Mouse (Mus musculus): ENCODE results near the gene Iqck. TPM values are rescaled to one million over a fixed set of nuclear protein-coding genes. Genes with fewer than 3 reads are reported as not detected.
A peak's percentile ranks its signal among the peaks of the same experiment; 100 is the strongest.

The Iqck gene
- polyA plus RNA-seq, 1 experiment from 2014 or later = 6.7 TPM

DNA sequence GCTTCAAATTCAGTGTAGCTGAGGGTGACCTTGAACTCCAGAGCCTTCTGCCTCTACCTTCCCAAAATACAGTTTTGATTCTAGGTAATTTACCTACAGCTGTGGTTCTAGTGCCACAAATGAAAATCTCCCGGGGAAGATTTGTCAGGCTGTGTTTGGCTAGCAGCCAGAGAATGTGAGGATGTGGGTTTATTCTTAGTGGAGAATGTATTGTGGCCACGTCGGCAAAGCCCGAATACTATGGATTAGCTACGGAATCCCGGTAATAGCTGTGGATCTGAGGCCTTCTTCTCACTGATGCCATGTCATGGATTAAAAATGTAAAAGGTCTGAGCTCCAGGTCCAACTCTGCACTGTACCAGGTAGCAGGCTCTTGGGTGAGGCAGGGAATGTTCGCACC lies 94.2 kb downstream of the Iqck start:
- Histone ChIP-seq H3K27me3 (ENCODE audit: insufficient read depth, poor library complexity, severe bottlenecking) (no peaks in the 10 kb centered on the region), H3K9me3 (no peaks in the 10 kb centered on the region), H3K4me3 (no peak overlapping the region), H3K4me1 (replicated peaks) (0 out of 2 replicates have a peak, but pooled peaks cover 7% of the 10 kb centered on the region), H3K27ac (no peak overlapping the region), H3K36me3 (no peaks in the 10 kb centered on the region)
- no peak for DNase-seq (ENCODE audit: low spot score)
- 90% methylated on average over 7 of the region's 7 CpGs for WGBS

DNA sequence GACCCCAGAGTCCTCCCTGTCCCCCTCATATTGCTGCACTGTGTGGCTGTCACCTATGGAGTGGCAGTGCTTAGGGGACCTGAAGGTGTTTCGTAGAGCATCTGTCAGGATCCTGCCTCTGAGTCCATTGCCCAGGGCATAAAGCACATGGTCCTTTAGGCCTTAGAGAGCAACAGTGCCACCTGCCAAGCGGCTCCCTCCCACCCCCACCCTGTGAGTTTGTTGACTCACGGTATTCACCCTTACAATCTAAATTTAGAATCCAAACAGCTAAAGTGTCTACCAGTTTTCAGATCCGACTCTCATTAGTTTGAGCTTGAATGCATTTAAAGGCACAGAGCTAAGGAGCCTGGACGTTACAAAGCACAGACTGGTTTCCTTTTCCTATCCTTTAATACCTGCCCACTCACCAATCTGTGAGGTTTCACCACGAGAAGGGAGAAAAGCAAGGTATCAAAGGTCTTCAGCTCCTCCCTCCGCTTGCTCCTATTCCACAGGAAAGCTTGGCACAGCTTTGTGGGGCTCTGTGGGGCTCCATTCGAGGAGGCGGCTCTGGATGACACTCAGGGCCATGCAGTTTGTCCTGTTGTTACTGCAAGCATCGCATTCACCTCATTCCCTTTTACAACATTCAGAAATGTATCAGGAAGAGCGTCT lies 98.2 kb downstream of the Iqck start:
- 66% methylated on average over 11 of the region's 11 CpGs for WGBS
- H3K4me1 ChIP-seq (replicated peaks) = 0 out of 2 replicates have a peak, but pooled peaks cover 3% of the 10 kb centered on the region
- H3K27ac ChIP-seq = no peak overlapping the region
- H3K36me3 ChIP-seq = no peaks in the 10 kb centered on the region
- H3K9me3 ChIP-seq = no peaks in the 10 kb centered on the region
- H3K27me3 ChIP-seq (ENCODE audit: insufficient read depth, poor library complexity, severe bottlenecking) = no peaks in the 10 kb centered on the region
- no peak overlapping the region for H3K4me3 ChIP-seq
- DNase-seq (ENCODE audit: low spot score) = no peak

DNA sequence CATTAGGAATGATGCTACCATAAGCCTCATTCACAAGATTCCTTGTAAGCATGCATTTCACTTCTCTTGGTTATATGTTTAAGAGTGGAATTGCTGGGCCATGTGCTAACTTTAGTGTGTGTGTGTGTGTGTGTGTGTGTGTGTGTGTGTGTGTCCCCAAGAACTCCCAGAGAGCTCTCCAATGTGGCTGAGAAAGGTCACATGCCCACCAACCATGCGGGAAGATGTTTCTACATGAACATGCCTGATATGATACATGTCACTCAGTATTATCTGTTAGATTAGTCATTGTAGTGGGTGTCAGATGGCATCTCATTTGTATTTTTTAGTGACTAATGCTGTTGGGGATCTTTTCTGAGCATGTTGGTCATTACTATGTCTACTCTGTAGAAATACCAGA lies 99.4 kb downstream of the Iqck start:
- no peak for DNase-seq (ENCODE audit: low spot score)
- Histone ChIP-seq H3K4me1 (replicated peaks) (0 out of 2 replicates have a peak, but pooled peaks cover 3% of the 10 kb centered on the region), H3K27ac (no peak overlapping the region), H3K27me3 (ENCODE audit: insufficient read depth, poor library complexity, severe bottlenecking) (no peaks in the 10 kb centered on the region), H3K9me3 (no peaks in the 10 kb centered on the region), H3K36me3 (no peaks in the 10 kb centered on the region), H3K4me3 (no peak overlapping the region)
- WGBS = 95% methylated on average over 1 of the region's 1 CpGs

DNA sequence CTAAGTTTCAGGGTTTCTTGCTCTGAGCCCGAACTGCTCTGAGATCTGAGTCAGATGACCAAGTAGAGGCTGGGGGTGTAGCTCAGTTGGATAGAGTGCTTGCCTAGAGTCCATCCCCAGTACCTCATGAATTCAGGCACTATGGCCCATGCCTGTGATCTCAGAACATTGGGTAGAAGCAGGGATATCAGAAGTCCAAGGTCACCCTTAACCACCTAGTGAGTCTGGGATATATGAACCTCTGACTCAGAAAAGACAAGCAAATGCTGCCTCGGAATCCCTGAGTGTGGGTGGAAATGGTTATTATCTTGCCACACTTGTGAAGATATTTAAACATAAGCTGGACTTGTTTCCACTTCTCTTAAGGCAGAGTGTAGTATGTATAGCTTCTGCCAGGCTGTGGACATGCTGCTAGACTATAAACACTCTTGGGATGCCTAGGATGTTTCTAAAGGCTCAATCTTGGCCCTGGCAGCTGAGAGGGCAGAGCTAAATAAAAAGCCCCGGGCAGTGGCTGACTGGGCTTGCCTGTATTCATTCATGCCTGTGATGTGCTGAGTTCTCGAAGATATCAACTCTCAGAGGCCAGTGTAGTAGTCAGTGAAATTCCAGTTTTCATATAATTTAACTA lies 101.2 kb downstream of the Iqck start:
- no peaks in the 10 kb centered on the region for H3K27me3 ChIP-seq (ENCODE audit: insufficient read depth, poor library complexity, severe bottlenecking)
- 86% methylated on average over 4 of the region's 4 CpGs for WGBS

DNA sequence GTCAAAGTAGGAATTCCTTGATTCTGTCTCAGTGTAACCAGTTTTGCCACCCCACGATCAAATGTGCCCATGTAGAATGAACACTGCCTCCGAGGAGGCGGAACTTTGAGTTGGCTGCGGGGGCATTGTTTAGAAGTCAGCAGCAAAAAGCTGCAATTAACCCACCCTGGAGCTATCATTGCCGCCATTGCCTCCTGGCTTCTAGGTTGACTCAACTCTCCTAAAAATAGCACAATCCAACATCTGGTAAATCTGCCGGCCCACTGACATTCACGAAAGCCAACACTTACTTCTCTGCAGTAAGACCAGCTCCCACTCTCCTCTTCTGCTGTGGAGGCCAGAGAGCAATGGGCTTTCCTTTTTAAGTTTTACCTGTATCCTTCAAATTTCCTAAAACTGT lies 103.7 kb downstream of the Iqck start:
- Histone ChIP-seq H3K9me3 (no peaks in the 10 kb centered on the region), H3K27ac (no peak overlapping the region), H3K36me3 (no peaks in the 10 kb centered on the region), H3K27me3 (ENCODE audit: insufficient read depth, poor library complexity, severe bottlenecking) (no peaks in the 10 kb centered on the region), H3K4me1 (replicated peaks) (0 out of 2 replicates have a peak, but pooled peaks cover 5% of the 10 kb centered on the region), H3K4me3 (no peak overlapping the region)
- DNase-seq (ENCODE audit: low spot score) = no peak
- WGBS = 78% methylated on average over 7 of the region's 7 CpGs

More for the DNA sequence above, 101.2 kb downstream of the Iqck start:
- Histone ChIP-seq H3K27ac (no peak overlapping the region), H3K9me3 (no peaks in the 10 kb centered on the region), H3K4me3 (no peak overlapping the region), H3K4me1 (replicated peaks) (0 out of 2 replicates have a peak, but pooled peaks cover 5% of the 10 kb centered on the region), H3K36me3 (no peaks in the 10 kb centered on the region)
- DNase-seq (ENCODE audit: low spot score) = no peak

DNA sequence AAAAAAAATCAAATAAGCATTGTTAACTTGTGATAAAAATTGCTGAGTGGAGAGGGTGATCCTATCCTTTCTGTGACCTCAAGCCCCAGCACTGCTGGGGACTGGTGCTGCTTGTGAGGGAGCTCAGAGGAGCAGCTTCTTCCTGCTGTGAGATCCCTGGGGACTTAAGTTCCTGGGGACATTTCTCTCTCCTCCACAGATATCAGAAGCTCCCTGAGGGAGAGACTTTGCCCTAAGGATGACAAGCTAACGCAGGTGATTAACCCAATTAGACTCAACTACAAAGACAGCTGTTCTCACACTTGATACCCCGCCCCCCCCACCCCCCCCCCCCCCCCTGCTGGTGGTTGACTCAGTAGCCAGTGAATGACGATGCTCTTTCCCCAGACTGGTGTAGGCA lies 109.2 kb downstream of the Iqck start:
- no peak for DNase-seq (ENCODE audit: low spot score)

DNA sequence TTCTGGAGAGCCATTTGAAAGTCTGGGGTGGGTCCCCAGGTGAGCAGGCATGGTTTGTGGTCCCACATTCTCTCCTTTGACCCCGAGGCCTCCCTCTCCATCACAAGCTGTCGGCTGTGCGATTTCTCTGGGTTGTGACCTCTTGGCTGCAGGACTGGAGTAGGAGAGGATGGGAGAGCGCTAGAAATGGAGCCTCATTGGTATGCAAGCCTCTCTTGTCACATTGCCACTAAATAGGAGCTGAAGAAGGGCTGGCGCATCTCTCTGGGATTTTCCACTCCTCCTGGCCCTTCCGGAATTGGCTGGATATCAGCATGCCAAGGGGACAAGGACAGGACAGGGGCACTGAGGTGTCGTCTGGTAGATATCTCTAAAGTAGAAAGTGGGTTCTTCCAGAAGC lies 109.6 kb downstream of the Iqck start:
- Histone ChIP-seq H3K4me3 (no peak overlapping the region), H3K27me3 (ENCODE audit: insufficient read depth, poor library complexity, severe bottlenecking) (no peaks in the 10 kb centered on the region), H3K36me3 (peaks cover 18% of the 10 kb centered on the region), H3K27ac (peak overlapping the region; percentile 40; the same call in 1 of the 2 replicates), H3K4me1 (replicated peaks) (peaks cover 12% of the 10 kb centered on the region), H3K9me3 (no peaks in the 10 kb centered on the region)
- no peak for DNase-seq (ENCODE audit: low spot score)
- 33% methylated on average over 7 of the region's 7 CpGs for WGBS

More for the DNA sequence above, 109.2 kb downstream of the Iqck start:
- Histone ChIP-seq H3K27me3 (ENCODE audit: insufficient read depth, poor library complexity, severe bottlenecking) (no peaks in the 10 kb centered on the region), H3K4me3 (no peak overlapping the region), H3K36me3 (peaks cover 15% of the 10 kb centered on the region; the same call in 1 of the 2 replicates), H3K27ac (no peak overlapping the region; the same call in 1 of the 2 replicates), H3K4me1 (replicated peaks) (peaks cover 16% of the 10 kb centered on the region), H3K9me3 (no peaks in the 10 kb centered on the region)
- 3% methylated on average over 3 of the region's 3 CpGs for WGBS

DNA sequence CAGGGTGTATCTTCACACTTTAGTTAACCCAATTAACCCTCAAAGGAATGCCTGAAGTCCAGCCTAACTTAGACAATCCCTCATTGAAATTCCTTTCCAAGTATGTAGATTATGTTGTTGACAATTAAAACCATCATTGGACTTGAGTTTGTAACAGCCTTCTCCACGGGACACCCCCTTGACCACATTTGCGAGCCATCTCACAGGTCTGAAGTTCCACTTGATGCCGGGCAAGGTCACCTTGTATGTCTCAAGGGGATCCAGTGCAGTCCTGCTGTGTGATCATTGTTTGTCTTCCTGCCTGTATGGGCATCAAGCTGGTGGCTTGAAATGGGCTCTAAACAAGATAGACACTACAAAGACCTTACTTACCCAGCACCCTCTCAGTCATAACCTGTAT lies 113.3 kb downstream of the Iqck start:
- WGBS = 83% methylated on average over 3 of the region's 3 CpGs
- no peak overlapping the region for H3K4me3 ChIP-seq
- no peak overlapping the region for H3K27ac ChIP-seq
- no peak for DNase-seq (ENCODE audit: low spot score)
- no peaks in the 10 kb centered on the region for H3K9me3 ChIP-seq
- H3K27me3 ChIP-seq (ENCODE audit: insufficient read depth, poor library complexity, severe bottlenecking) = no peaks in the 10 kb centered on the region
- H3K36me3 ChIP-seq = peaks cover 55% of the 10 kb centered on the region
- H3K4me1 ChIP-seq (replicated peaks) = peaks cover 39% of the 10 kb centered on the region

DNA sequence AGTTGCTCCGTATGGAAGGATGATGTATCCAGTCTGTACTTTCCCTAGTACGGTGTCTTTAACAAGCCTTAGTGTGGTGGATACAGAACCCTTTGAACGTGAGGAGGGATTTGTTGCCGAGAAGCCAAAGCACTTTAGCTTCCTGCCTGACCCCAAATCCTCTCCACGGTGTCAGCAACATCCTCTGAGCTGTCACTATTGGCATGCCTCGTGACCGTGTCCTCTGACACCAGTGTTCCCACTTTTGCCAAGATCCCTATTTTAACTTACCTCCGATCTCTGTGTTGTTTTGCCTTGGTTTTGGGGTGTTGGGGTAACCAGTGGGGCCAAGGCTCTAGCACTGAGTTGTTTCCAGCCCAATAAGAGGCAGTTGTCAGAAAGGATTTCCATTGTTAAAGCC lies 115.9 kb downstream of the Iqck start:
- DNase-seq (ENCODE audit: low spot score) = no peak
- H3K36me3 ChIP-seq = peaks cover 81% of the 10 kb centered on the region
- WGBS = 84% methylated on average over 8 of the region's 8 CpGs

DNA sequence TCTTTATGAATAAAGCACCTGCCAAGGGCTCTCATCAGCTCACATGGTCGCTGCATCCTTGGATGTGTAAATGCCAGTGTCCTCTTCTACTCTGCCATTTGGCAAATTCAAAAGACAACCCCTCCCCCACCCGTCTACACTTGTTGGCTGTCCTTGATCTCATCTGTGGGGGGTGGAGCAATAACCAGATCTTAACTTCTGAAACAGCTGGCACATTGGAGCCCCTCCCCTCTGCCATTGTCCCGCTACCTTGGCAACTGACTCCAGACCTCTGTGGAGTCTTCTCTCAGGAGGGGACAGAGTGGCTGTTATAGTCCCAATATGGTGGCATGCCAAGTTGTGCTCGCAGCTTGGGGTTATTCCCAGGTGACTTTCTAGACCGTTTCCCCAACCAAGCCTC lies 116.8 kb downstream of the Iqck start:
- 56% methylated on average over 5 of the region's 5 CpGs for WGBS
- DNase-seq (ENCODE audit: low spot score) = peak; percentile 60
- H3K4me3 ChIP-seq = no peak overlapping the region
- H3K9me3 ChIP-seq = no peaks in the 10 kb centered on the region
- peaks cover 89% of the 10 kb centered on the region for H3K36me3 ChIP-seq
- H3K4me1 ChIP-seq (replicated peaks) = peaks cover 57% of the 10 kb centered on the region
- H3K27ac ChIP-seq = peak overlapping the region; percentile 56
- no peaks in the 10 kb centered on the region for H3K27me3 ChIP-seq (ENCODE audit: insufficient read depth, poor library complexity, severe bottlenecking)

More for the DNA sequence above, 115.9 kb downstream of the Iqck start:
- no peak overlapping the region for H3K4me3 ChIP-seq
- peaks cover 49% of the 10 kb centered on the region for H3K4me1 ChIP-seq (replicated peaks)
- H3K9me3 ChIP-seq = no peaks in the 10 kb centered on the region
- H3K27me3 ChIP-seq (ENCODE audit: insufficient read depth, poor library complexity, severe bottlenecking) = no peaks in the 10 kb centered on the region
- H3K27ac ChIP-seq = no peak overlapping the region

DNA sequence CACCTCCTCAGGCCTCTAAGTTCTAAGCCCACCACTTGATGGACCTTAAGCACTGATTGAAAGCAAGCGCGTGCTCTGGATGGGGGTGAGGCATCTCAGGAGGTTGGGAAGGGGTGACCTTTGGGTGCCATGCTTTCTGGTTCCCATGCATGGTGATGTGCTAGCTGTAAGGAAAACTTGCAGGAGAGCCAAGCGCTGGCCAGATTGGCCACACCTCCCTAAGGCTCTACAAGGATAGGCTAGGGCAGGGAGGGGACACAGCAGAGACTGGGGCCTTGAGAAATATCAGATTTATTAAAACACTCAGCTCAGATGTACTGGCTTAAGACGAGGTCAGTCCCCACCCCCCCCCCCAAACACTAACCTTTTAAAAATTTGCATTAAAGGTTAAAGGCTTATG lies 117.8 kb downstream of the Iqck start:
- H3K4me1 ChIP-seq (replicated peaks) = peaks cover 68% of the 10 kb centered on the region
- H3K36me3 ChIP-seq = peaks cover 96% of the 10 kb centered on the region
- H3K27me3 ChIP-seq (ENCODE audit: insufficient read depth, poor library complexity, severe bottlenecking) = no peaks in the 10 kb centered on the region
- H3K9me3 ChIP-seq = no peaks in the 10 kb centered on the region
- H3K27ac ChIP-seq = peak overlapping the region; percentile 56
- H3K4me3 ChIP-seq = no peak overlapping the region
- WGBS = 92% methylated on average over 4 of the region's 4 CpGs
- no peak for DNase-seq (ENCODE audit: low spot score)

DNA sequence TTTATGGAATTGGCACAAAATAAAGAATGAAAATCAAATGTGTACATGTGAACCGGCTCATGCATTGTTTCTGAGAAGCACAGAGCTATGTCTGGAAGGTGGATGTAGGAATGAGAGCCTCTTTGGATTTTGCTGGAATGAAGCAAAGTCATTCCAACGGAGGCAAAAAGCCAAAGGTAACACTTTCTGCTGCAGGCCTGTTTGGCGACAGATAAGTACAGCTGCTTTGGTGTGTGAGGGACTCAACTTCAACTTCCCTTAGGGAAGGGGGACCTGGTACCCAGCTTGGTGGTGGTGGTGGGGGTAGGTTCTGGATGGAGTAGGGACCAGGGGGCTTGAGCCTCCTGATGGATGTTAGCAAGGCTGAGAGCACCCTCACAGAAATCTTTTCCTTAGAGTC lies 120.3 kb downstream of the Iqck start:
- peaks cover 83% of the 10 kb centered on the region for H3K4me1 ChIP-seq (replicated peaks)
- peak overlapping the region; percentile 77 for H3K27ac ChIP-seq
- 85% methylated on average over 3 of the region's 3 CpGs for WGBS
- H3K27me3 ChIP-seq (ENCODE audit: insufficient read depth, poor library complexity, severe bottlenecking) = no peaks in the 10 kb centered on the region
- peaks cover 100% of the 10 kb centered on the region for H3K36me3 ChIP-seq
- H3K4me3 ChIP-seq = no peak overlapping the region
- no peak for DNase-seq (ENCODE audit: low spot score)
- H3K9me3 ChIP-seq = no peaks in the 10 kb centered on the region

DNA sequence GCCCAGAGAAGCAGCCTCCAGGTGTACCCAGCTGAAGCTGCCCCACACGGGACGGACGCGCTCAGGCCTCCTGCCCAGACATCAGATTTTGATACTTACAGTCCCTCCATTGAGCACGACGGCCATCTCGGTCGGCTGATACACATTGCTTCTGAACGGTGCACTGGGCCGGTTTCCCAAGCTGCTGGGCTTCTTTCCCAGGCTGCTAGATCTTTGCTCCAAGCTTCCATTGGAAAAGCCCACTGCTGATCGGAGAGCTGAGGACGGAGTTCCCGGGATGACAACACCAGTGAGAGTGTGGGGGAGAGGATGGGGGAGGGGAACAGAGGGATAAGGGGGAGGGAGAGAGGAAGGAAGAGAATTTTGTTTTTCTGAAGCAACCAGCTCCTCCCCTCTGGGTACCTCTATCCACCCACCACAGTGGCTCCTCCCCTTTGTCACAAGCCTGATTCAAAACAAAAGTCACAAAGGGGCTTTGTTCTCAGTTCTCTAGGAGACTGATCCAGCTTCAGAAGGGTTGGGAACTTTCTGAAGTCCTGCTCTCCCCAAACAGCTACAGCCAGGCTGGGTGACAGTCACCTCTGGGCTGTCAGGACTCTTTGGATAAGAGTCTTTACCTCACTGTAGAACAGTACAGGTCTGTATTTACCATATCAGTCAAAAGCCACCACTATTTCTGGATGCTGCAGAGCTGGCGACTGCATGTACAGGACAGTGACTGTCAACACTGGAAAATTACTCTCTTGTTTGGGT lies 121.0 kb downstream of the Iqck start:
- peaks cover 100% of the 10 kb centered on the region for H3K36me3 ChIP-seq

More for the DNA sequence above, 121.0 kb downstream of the Iqck start:
- WGBS = 30% methylated on average over 14 of the region's 14 CpGs
- H3K9me3 ChIP-seq = no peaks in the 10 kb centered on the region
- H3K27me3 ChIP-seq (ENCODE audit: insufficient read depth, poor library complexity, severe bottlenecking) = no peaks in the 10 kb centered on the region
- peak overlapping the region; percentile 20 for H3K4me3 ChIP-seq
- peak; percentile 54 for DNase-seq (ENCODE audit: low spot score)
- peak overlapping the region; percentile 77 for H3K27ac ChIP-seq
- H3K4me1 ChIP-seq (replicated peaks) = peaks cover 80% of the 10 kb centered on the region

All from hindbrain, embryonic 10.5 days (tissue).